Mouse (Mus musculus): ENCODE data around the gene Wfikkn2. TPM values are rescaled to one million over a fixed set of nuclear protein-coding genes. Genes with fewer than 3 reads are reported as not detected.
A peak's percentile ranks its signal among the peaks of the same experiment; 100 is the strongest.

Wfikkn2 gene
- polyA plus RNA-seq, 1 experiment from 2014 or later: 4.2 TPM

GRCm38 (mm10) chr11:94281199-94282181 is 35.7 kb upstream of the Wfikkn2 start, which contains the start of gene Gm21885:
Gene Gm21885 (plus strand): TSS chr11:94281873.
- no peak within 1 kb of the TSS for H3K27ac ChIP-seq (ENCODE audit: low read depth, low read length)

GRCm38 (mm10) chr11:94276869-94277337 is 31.1 kb upstream of the Wfikkn2 start:
- Histone ChIP-seq H3K27me3 (replicated peaks; ENCODE audit: control insufficient read depth, insufficient read depth, low read length) (no peaks in the 10 kb centered on the region), H3K4me3 (ENCODE audit: low read depth, low read length) (peak overlapping the region; percentile 14), H3K4me2 (ENCODE audit: low read length) (peak overlapping the region; percentile 53), H3K9ac (ENCODE audit: low read length) (peak overlapping the region; percentile 43), H3K9me3 (replicated peaks; ENCODE audit: control insufficient read depth, low read length) (no peaks in the 10 kb centered on the region), H3K36me3 (ENCODE audit: control insufficient read depth, insufficient read depth, low read length) (no peaks in the 10 kb centered on the region), H3K4me1 (ENCODE audit: control insufficient read depth, insufficient read depth, low read length) (0 out of 2 replicates have a peak, but pooled peaks cover 3% of the 10 kb centered on the region), H3K27ac (ENCODE audit: low read depth, low read length) (no peak overlapping the region)
- WGBS: 6% methylated on average over 20 of the region's 20 CpGs
- DNase-seq (ENCODE audit: low spot score): peak; percentile 96
- peak; percentile 88 for ATAC-seq

More at GRCm38 (mm10) chr11:94281199-94282181, 35.7 kb upstream of the Wfikkn2 start, which contains the start of gene Gm21885:
- no peak within 1 kb of the TSS for H3K4me2 ChIP-seq (ENCODE audit: low read length)
- no peaks in the 10 kb centered on the region for H3K27me3 ChIP-seq (replicated peaks; ENCODE audit: control insufficient read depth, insufficient read depth, low read length)
- 83% methylated on average over 11 of the region's 11 CpGs for WGBS
- DNase-seq (ENCODE audit: low spot score) (peak; percentile 54), ATAC-seq (peak; percentile 22; the same call in 1 of the 2 replicates)
- H3K9ac ChIP-seq (ENCODE audit: low read length): no peak within 1 kb of the TSS
- H3K9me3 ChIP-seq (replicated peaks; ENCODE audit: control insufficient read depth, low read length): no peaks in the 10 kb centered on the region
- no peak within 1 kb of the TSS for H3K4me3 ChIP-seq (ENCODE audit: low read depth, low read length)
- H3K4me1 ChIP-seq (ENCODE audit: control insufficient read depth, insufficient read depth, low read length): 0 out of 2 replicates have a peak, but pooled peaks cover 7% of the 10 kb centered on the region
- peaks cover 26% of the 10 kb centered on the region for H3K36me3 ChIP-seq (ENCODE audit: control insufficient read depth, insufficient read depth, low read length)

- Histone ChIP-seq H3K27ac (ENCODE audit: low read depth, low read length) (no peak overlapping the region), H3K36me3 (ENCODE audit: control insufficient read depth, insufficient read depth, low read length) (no peaks in the 10 kb centered on the region), H3K9ac (ENCODE audit: low read length) (no peak overlapping the region), H3K27me3 (replicated peaks; ENCODE audit: control insufficient read depth, insufficient read depth, low read length) (no peaks in the 10 kb centered on the region), H3K4me2 (ENCODE audit: low read length) (no peak overlapping the region), H3K9me3 (replicated peaks; ENCODE audit: control insufficient read depth, low read length) (no peaks in the 10 kb centered on the region), H3K4me3 (ENCODE audit: low read depth, low read length) (no peak overlapping the region), H3K4me1 (ENCODE audit: control insufficient read depth, insufficient read depth, low read length) (0 out of 2 replicates have a peak, but pooled peaks cover 3% of the 10 kb centered on the region)
- no peak for DNase-seq (ENCODE audit: low spot score)
- 86% methylated on average over 2 of the region's 2 CpGs for WGBS
- no peak for ATAC-seq
These were observed 29.9 kb upstream of the Wfikkn2 start for GRCm38 (mm10) chr11:94275686-94276085.

- no peaks in the 10 kb centered on the region for H3K36me3 ChIP-seq (ENCODE audit: control insufficient read depth, insufficient read depth, low read length)
- H3K9me3 ChIP-seq (replicated peaks; ENCODE audit: control insufficient read depth, low read length): no peaks in the 10 kb centered on the region
- no peak overlapping the region for H3K27ac ChIP-seq (ENCODE audit: low read depth, low read length)
- 0 out of 2 replicates have a peak, but pooled peaks cover 3% of the 10 kb centered on the region for H3K4me1 ChIP-seq (ENCODE audit: control insufficient read depth, insufficient read depth, low read length)
- ATAC-seq: no peak
- H3K4me3 ChIP-seq (ENCODE audit: low read depth, low read length): no peak overlapping the region
- H3K9ac ChIP-seq (ENCODE audit: low read length): no peak overlapping the region
- WGBS: 87% methylated on average over 7 of the region's 7 CpGs
- no peak overlapping the region for H3K4me2 ChIP-seq (ENCODE audit: low read length)
- DNase-seq (ENCODE audit: low spot score): no peak
- H3K27me3 ChIP-seq (replicated peaks; ENCODE audit: control insufficient read depth, insufficient read depth, low read length): no peaks in the 10 kb centered on the region
These were observed 29.4 kb upstream of the Wfikkn2 start for GRCm38 (mm10) chr11:94275226-94275625.

DNA sequence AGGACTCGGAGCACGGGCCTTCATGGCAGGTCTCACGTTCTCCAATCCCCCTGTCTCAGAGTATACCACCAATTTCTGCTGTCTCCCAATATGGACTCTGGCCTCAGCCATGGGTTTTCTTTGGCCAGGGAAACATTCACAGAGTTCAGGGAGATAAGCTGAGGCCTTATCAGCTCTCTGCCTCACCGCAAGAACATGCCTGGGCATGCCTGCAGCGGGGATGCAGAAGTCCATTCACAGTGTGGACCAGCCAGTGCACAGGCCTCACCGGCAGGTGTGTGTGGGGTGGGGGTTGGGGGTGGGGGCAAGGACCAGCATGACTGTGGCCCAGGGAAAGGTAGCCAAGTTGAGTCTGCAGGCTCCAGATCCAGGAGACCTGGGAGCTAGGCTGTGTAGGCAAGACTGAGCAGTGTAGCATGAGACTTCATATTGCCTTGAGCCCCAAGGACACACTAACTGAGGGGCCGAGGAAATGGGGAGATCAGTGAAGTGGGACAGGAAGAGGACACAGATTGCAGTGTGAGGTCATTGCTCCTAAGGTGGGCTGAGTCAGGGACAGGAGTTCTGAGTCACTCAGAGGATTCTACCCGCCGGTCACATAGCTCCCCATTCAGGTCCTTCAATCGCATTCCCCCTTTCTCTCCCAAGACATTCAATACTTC is 28.5 kb upstream of the Wfikkn2 start:
- no peak overlapping the region for H3K4me3 ChIP-seq (ENCODE audit: low read depth, low read length)
- no peaks in the 10 kb centered on the region for H3K9me3 ChIP-seq (replicated peaks; ENCODE audit: control insufficient read depth, low read length)
- WGBS: 93% methylated on average over 10 of the region's 10 CpGs
- no peak overlapping the region for H3K27ac ChIP-seq (ENCODE audit: low read depth, low read length)
- ATAC-seq (no peak), DNase-seq (ENCODE audit: low spot score) (no peak)
- no peak overlapping the region for H3K9ac ChIP-seq (ENCODE audit: low read length)
- H3K36me3 ChIP-seq (ENCODE audit: control insufficient read depth, insufficient read depth, low read length): no peaks in the 10 kb centered on the region
- no peaks in the 10 kb centered on the region for H3K27me3 ChIP-seq (replicated peaks; ENCODE audit: control insufficient read depth, insufficient read depth, low read length)
- H3K4me2 ChIP-seq (ENCODE audit: low read length): no peak overlapping the region
- H3K4me1 ChIP-seq (ENCODE audit: control insufficient read depth, insufficient read depth, low read length): 0 out of 2 replicates have a peak, but pooled peaks cover 3% of the 10 kb centered on the region

DNA sequence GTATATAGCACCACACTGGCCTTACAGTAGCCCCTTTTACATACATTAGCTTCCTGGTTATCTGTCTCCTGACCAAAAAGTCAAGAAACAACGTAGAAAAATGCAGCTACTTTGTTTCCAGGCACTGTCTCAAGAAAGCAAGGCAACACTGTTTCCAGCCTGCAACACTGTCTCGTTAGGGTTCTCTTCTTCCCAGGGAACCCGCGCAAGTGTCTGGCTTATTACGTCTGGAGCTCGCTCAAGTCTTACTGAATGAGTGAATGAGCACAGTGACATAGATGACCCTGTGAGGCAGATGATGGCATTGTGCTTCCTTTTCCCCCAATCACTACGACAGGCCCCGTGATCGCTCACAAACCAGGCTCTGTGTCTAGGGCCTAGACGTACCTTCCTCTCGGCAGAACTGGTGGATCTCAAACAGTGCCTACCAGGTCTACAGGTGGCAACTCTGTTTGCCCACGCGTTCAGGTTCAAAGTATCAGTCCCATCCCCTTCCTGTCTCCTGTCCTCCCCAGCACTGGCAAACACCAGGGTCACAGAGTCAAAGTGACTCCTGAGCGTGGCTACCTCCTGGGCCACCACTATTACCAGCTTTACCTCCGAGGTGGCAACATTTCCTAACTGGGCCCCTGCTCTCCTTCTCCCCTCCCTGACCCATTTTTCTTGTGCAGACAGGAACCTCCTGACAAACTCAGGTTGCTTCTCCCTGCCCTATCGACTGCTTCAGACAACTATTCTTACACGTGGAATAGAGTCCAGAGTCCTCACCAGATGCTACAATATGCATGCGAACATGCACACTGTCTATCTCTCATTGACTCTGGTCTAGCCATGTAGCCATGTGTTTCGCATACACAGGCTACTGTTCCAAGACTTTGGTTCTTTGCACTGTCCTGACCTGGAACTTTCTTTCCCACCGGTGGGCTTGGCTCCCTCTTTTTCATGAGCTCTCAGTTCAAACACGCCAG is 27.4 kb upstream of the Wfikkn2 start:
- Histone ChIP-seq H3K27ac (ENCODE audit: low read depth, low read length) (no peak overlapping the region), H3K4me2 (ENCODE audit: low read length) (no peak overlapping the region), H3K4me3 (ENCODE audit: low read depth, low read length) (no peak overlapping the region), H3K4me1 (ENCODE audit: control insufficient read depth, insufficient read depth, low read length) (0 out of 2 replicates have a peak, but pooled peaks cover 3% of the 10 kb centered on the region), H3K9ac (ENCODE audit: low read length) (no peak overlapping the region), H3K9me3 (replicated peaks; ENCODE audit: control insufficient read depth, low read length) (no peaks in the 10 kb centered on the region), H3K36me3 (ENCODE audit: control insufficient read depth, insufficient read depth, low read length) (no peaks in the 10 kb centered on the region), H3K27me3 (replicated peaks; ENCODE audit: control insufficient read depth, insufficient read depth, low read length) (no peaks in the 10 kb centered on the region)
- 85% methylated on average over 21 of the region's 21 CpGs for WGBS
- ATAC-seq (no peak), DNase-seq (ENCODE audit: low spot score) (no peak)

- ATAC-seq: no peak
- Histone ChIP-seq H3K4me1 (ENCODE audit: control insufficient read depth, insufficient read depth, low read length) (no peaks in the 10 kb centered on the region), H3K36me3 (ENCODE audit: control insufficient read depth, insufficient read depth, low read length) (no peaks in the 10 kb centered on the region), H3K9ac (ENCODE audit: low read length) (no peak overlapping the region), H3K9me3 (replicated peaks; ENCODE audit: control insufficient read depth, low read length) (no peaks in the 10 kb centered on the region), H3K4me3 (ENCODE audit: low read depth, low read length) (no peak overlapping the region), H3K27me3 (replicated peaks; ENCODE audit: control insufficient read depth, insufficient read depth, low read length) (no peaks in the 10 kb centered on the region), H3K27ac (ENCODE audit: low read depth, low read length) (no peak overlapping the region), H3K4me2 (ENCODE audit: low read length) (no peak overlapping the region)
- DNase-seq (ENCODE audit: low spot score): no peak
- WGBS: 86% methylated on average over 2 of the region's 2 CpGs
These were observed 25.2 kb upstream of the Wfikkn2 start for GRCm38 (mm10) chr11:94271015-94271414.

DNA sequence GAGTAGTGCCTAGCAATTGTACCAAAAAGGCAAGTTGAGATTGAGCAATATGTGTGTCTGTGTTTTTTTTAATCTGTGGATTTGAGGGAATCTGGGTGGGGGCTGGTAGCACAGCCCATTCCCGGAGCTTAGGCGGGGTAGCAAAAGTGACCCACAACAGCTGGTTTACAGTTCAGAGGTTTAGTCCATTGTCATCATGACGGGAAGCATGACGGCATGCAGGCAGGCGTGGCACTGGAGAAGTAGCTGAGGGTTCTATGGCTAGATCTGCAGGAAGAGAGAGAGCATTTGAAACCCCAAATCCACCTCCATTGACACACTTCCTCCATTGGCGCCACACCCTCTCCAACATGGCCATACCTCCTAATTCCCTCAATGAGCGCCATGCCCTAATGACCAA is 24.1 kb upstream of the Wfikkn2 start:
- H3K4me1 ChIP-seq (ENCODE audit: control insufficient read depth, insufficient read depth, low read length): no peaks in the 10 kb centered on the region
- H3K27me3 ChIP-seq (replicated peaks; ENCODE audit: control insufficient read depth, insufficient read depth, low read length): no peaks in the 10 kb centered on the region
- no peak overlapping the region for H3K4me3 ChIP-seq (ENCODE audit: low read depth, low read length)
- no peaks in the 10 kb centered on the region for H3K36me3 ChIP-seq (ENCODE audit: control insufficient read depth, insufficient read depth, low read length)
- no peak overlapping the region for H3K9ac ChIP-seq (ENCODE audit: low read length)
- no peak overlapping the region for H3K4me2 ChIP-seq (ENCODE audit: low read length)
- no peak for DNase-seq (ENCODE audit: low spot score)
- H3K27ac ChIP-seq (ENCODE audit: low read depth, low read length): no peak overlapping the region
- ATAC-seq: no peak
- 88% methylated on average over 7 of the region's 7 CpGs for WGBS
- H3K9me3 ChIP-seq (replicated peaks; ENCODE audit: control insufficient read depth, low read length): no peaks in the 10 kb centered on the region

Measured in forebrain, embryonic 14.5 days (tissue).